Mouse (Mus musculus) activated CD4-positive, CD25-positive, alpha-beta regulatory T cell, adult 9 weeks (primary cell): ENCODE results near the gene Gp6. TPM values are rescaled to one million over a fixed set of nuclear protein-coding genes. Genes with fewer than 3 reads are reported as not detected.

Experiments used
- polyA plus RNA-seq: library from polyadenylated mRNA; unstranded; fragments of 100-300 nt; shearing (Covaris generic); gene quantifications from one replicate; pipeline ENCODE4 v1.2.1, GENCODE M21; 2017

The Gp6 gene
- not detected for polyA plus RNA-seq

DNA sequence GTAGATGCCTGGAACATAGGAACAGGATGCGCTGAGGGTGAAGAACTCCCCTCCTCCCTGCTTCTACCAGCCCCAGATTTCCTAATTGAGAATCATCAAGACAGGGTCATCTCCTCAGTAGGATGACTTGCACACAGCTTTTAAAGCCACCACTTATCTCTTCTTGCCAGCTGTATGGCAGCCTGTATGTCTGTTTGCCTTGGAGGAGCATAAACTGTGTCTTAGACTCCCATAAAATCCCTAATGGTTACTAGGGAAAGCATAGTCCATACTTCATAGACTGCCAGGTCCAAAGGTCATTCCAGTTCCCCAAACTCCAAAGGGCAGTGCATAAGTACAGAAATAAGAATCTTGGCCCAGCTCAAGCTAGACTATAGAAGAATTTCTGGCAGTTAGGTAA lies at the start of gene Gp6:
Gene Gp6 (minus strand): TSS at position 15 of the 400 bp plus-strand sequence.

GRCm38 (mm10) chr7:4445216-4445791 lies 47.8 kb upstream of the Gp6 start, which contains the start of gene Rdh13:
Rdh13 (minus strand) TSS chr7:4445649.

GRCm38 (mm10) chr7:4337509-4337908 lies 60.0 kb downstream of the Gp6 start, which contains the start of gene Ncr1:
Ncr1 (plus strand) TSS chr7:4337724.

Other genes starting within 250 kb of the Gp6 start
- gene Leng9, start 247.4 kb downstream of the Gp6 start, polyA plus RNA-seq = 7.4 TPM
- not detected for gene Cdc42ep5, start 232.9 kb downstream of the Gp6 start, polyA plus RNA-seq
- gene Lilra5, start 160.0 kb downstream of the Gp6 start, polyA plus RNA-seq = not detected
- gene Ncr1, start 60.0 kb downstream of the Gp6 start, polyA plus RNA-seq = not detected
- 4.9 TPM for gene Rdh13, start 47.9 kb upstream of the Gp6 start, polyA plus RNA-seq
- gene Eps8l1, start 62.9 kb upstream of the Gp6 start, polyA plus RNA-seq = 11.1 TPM
- gene Ppp1r12c, start 103.9 kb upstream of the Gp6 start, polyA plus RNA-seq = 29.9 TPM
- gene Tnnt1, start 118.6 kb upstream of the Gp6 start, polyA plus RNA-seq = 4.5 TPM
- gene Tnni3, start 126.5 kb upstream of the Gp6 start, polyA plus RNA-seq = 1.5 TPM
- gene Dnaaf3, start 134.7 kb upstream of the Gp6 start, polyA plus RNA-seq = 1.2 TPM
- 0.26 TPM for gene Syt5, start 149.8 kb upstream of the Gp6 start, polyA plus RNA-seq
- not detected for gene Ptprh, start 206.3 kb upstream of the Gp6 start, polyA plus RNA-seq
- gene Tmem86b, start 233.7 kb upstream of the Gp6 start, polyA plus RNA-seq = 5.6 TPM